Mouse (Mus musculus) testis, adult 2 months (tissue): ENCODE measurements at regions not wholly inside any gene's neighbourhood (a gene's known extent, or its start where the extent isn't known, plus 50 kb on each side); places are given as distances from the start of the nearest gene placed in this dataset.

Source experiments
- H3K27ac ChIP-seq: fragments of 200-500 bp; 2 replicates; pipeline ENCODE4 v1.5.1; 2012; ENCODE audit warnings: low read depth, low read length; ENCODE audit not compliant: control insufficient read depth, insufficient read depth
- H3K27me3 ChIP-seq: fragments of 200-500 bp; 2 replicates; pipeline ENCODE4 v1.6.1; 2012; ENCODE audit warnings: mild to moderate bottlenecking, low read length, moderate library complexity; ENCODE audit not compliant: control insufficient read depth, insufficient read depth
- H3K36me3 ChIP-seq: fragments of 200-500 bp; 2 replicates; pipeline ENCODE4 v1.6.1; 2012; ENCODE audit warnings: mild to moderate bottlenecking, low read length; ENCODE audit not compliant: control insufficient read depth, insufficient read depth
- H3K4me1 ChIP-seq: fragments of 200-500 bp; 2 replicates; pipeline ENCODE4 v1.6.1; 2012; ENCODE audit warnings: low read length; ENCODE audit not compliant: control insufficient read depth, insufficient read depth
- H3K4me3 ChIP-seq: fragments of 200-500 bp; 2 replicates; pipeline ENCODE4 v1.5.1; 2012; ENCODE audit warnings: low read depth, mild to moderate bottlenecking, low read length, moderate library complexity, mixed read lengths; ENCODE audit not compliant: control insufficient read depth
- CTCF ChIP-seq: fragments of 200-500 bp; IDR thresholded peaks from 2 replicates; pipeline ENCODE4 v1.5.1; 2012; ENCODE audit warnings: low read depth, mild to moderate bottlenecking, inconsistent platforms, low read length, moderate library complexity; ENCODE audit not compliant: control insufficient read depth, insufficient read depth, insufficient replicate concordance
- POLR2A ChIP-seq: fragments of 200-500 bp; IDR thresholded peaks from 2 replicates; pipeline ENCODE4 v1.6.1; 2012; ENCODE audit warnings: low read depth, mild to moderate bottlenecking, inconsistent platforms, low read length, moderate library complexity; ENCODE audit not compliant: control insufficient read depth

GRCm38 (mm10) chr3:38397615-38397956 is 87.1 kb downstream of the Ankrd50 start:
- no peak overlapping the region for H3K27ac ChIP-seq
- H3K4me3 ChIP-seq: no peak overlapping the region
- no peaks in the 10 kb centered on the region for H3K36me3 ChIP-seq
- TF ChIP-seq POLR2A (no peak), CTCF (no peak)
- H3K27me3 ChIP-seq: no peaks in the 10 kb centered on the region
- no peaks in the 10 kb centered on the region for H3K4me1 ChIP-seq

GRCm38 (mm10) chr3:38396760-38397614 is 87.7 kb downstream of the Ankrd50 start:
- Histone ChIP-seq H3K4me3 (no peak overlapping the region), H3K27ac (no peak overlapping the region), H3K4me1 (no peaks in the 10 kb centered on the region), H3K27me3 (no peaks in the 10 kb centered on the region), H3K36me3 (no peaks in the 10 kb centered on the region)
- TF ChIP-seq POLR2A (no peak), CTCF (no peak)

GRCm38 (mm10) chr3:38394308-38394707 is 90.3 kb downstream of the Ankrd50 start:
- Histone ChIP-seq H3K27me3 (no peaks in the 10 kb centered on the region), H3K36me3 (no peaks in the 10 kb centered on the region), H3K27ac (no peak overlapping the region), H3K4me1 (no peaks in the 10 kb centered on the region), H3K4me3 (no peak overlapping the region)
- no peak for TF ChIP-seq CTCF
- TF ChIP-seq POLR2A: no peak

GRCm38 (mm10) chr3:38389647-38390046 is 95.0 kb downstream of the Ankrd50 start:
- no peaks in the 10 kb centered on the region for H3K27me3 ChIP-seq
- no peak overlapping the region for H3K27ac ChIP-seq

GRCm38 (mm10) chr3:38388961-38389360 is 95.7 kb downstream of the Ankrd50 start:
- no peaks in the 10 kb centered on the region for H3K27me3 ChIP-seq
- H3K4me1 ChIP-seq: no peaks in the 10 kb centered on the region
- TF ChIP-seq POLR2A: no peak
- TF ChIP-seq CTCF: no peak
- no peak overlapping the region for H3K27ac ChIP-seq
- H3K36me3 ChIP-seq: no peaks in the 10 kb centered on the region
- H3K4me3 ChIP-seq: no peak overlapping the region

More at GRCm38 (mm10) chr3:38389647-38390046, 95.0 kb downstream of the Ankrd50 start:
- Histone ChIP-seq H3K4me1 (no peaks in the 10 kb centered on the region), H3K4me3 (no peak overlapping the region), H3K36me3 (no peaks in the 10 kb centered on the region)
- no peak for TF ChIP-seq CTCF
- no peak for TF ChIP-seq POLR2A

GRCm38 (mm10) chr3:38382743-38383142 is 101.9 kb downstream of the Ankrd50 start:
- H3K27ac ChIP-seq: no peak overlapping the region
- no peaks in the 10 kb centered on the region for H3K36me3 ChIP-seq
- TF ChIP-seq CTCF: no peak
- TF ChIP-seq POLR2A: no peak
- H3K4me3 ChIP-seq: no peak overlapping the region
- no peaks in the 10 kb centered on the region for H3K4me1 ChIP-seq
- H3K27me3 ChIP-seq: no peaks in the 10 kb centered on the region

GRCm38 (mm10) chr3:38381623-38382022 is 103.0 kb downstream of the Ankrd50 start:
- TF ChIP-seq CTCF (no peak), POLR2A (no peak)
- Histone ChIP-seq H3K36me3 (no peaks in the 10 kb centered on the region), H3K27ac (no peak overlapping the region), H3K4me1 (no peaks in the 10 kb centered on the region), H3K4me3 (no peak overlapping the region), H3K27me3 (no peaks in the 10 kb centered on the region)

GRCm38 (mm10) chr3:38373690-38374089 is 111.0 kb downstream of the Ankrd50 start:
- no peaks in the 10 kb centered on the region for H3K4me1 ChIP-seq
- TF ChIP-seq POLR2A: no peak
- TF ChIP-seq CTCF: no peak
- no peak overlapping the region for H3K27ac ChIP-seq
- H3K36me3 ChIP-seq: no peaks in the 10 kb centered on the region
- no peak overlapping the region for H3K4me3 ChIP-seq
- H3K27me3 ChIP-seq: no peaks in the 10 kb centered on the region
